Mouse (Mus musculus) heart, adult 2 months (tissue): ENCODE results near the gene Rab23.

Experiments used
- CTCF ChIP-seq: fragments of 200-600 bp; IDR thresholded peaks from 2 replicates; pipeline ENCODE4 v1.8.1; 2022; ENCODE audit warnings: antibody characterized with exemption, mild to moderate bottlenecking, moderate library complexity
- EP300 ChIP-seq: fragments of 200-500 bp; IDR thresholded peaks from 2 replicates; pipeline ENCODE4 v1.6.1; 2011; ENCODE audit warnings: low read depth, low read length, control low read depth; ENCODE audit not compliant: insufficient read depth

- TF ChIP-seq CTCF, result no peak
- TF ChIP-seq EP300, result no peak
Observed at GRCm38 (mm10) chr1:33754965-33755735, 35.5 kb downstream of the Rab23 start.
